Mouse (Mus musculus) layer of hippocampus, adult 8-10 months (tissue): ENCODE measurements around the gene Fbxo6. TPM values are rescaled to one million over a fixed set of nuclear protein-coding genes. Genes with fewer than 3 reads are reported as not detected.
"Not testable (repeated sequence)": the region's sequence is repeated elsewhere in the genome, so short reads cannot be mapped to it uniquely, and the experiment has no call there.

Experiments used
- DNase-seq, 2 experiments: peaks; one replicate each; pipeline ENCODE4 v3.0.0; 2022; ENCODE audit warnings: low spot score in 2 of 2
- total RNA-seq, 4 experiments: library from RNA; stranded (reverse); gene quantifications; 2 replicates each; pipeline ENCODE4 v1.2.4; 2022

Gene Fbxo6
- total RNA-seq, 4 experiments from 2014 or later, result 29.4 to 34.0 (median 31.1) TPM

DNA sequence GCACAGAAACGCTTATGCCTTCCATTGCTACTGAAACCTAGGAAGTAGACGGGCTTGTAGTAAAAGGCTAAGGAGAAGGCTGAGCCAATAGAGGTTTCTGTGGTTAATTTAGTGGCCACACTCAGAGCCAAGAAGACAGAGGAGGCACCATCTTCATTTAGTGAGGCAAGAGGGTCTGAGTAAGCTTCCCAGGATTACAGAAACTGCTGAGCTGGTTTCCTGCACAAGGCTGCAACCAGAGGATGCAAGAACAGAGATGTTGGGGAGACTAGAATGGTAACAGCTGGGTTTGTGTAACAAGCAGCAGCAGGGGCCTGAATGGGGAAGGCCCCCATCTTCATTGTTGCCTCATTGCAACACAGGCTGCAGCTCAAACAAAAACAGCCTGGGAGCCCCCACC lies 23.3 kb downstream of the Fbxo6 start:
- no peak for DNase-seq

- no peak for DNase-seq
Measured at GRCm38 (mm10) chr4:148128241-148128640, 23.7 kb downstream of the Fbxo6 start.

GRCm38 (mm10) chr4:148122694-148123066 lies 29.3 kb downstream of the Fbxo6 start:
- DNase-seq, result no peak

GRCm38 (mm10) chr4:148121982-148122693 lies 29.8 kb downstream of the Fbxo6 start:
- no peak for DNase-seq

- DNase-seq, result peak; percentile 45 to 75
Measured at GRCm38 (mm10) chr4:148121362-148121761, 30.6 kb downstream of the Fbxo6 start.

- DNase-seq, result no peak
Measured at GRCm38 (mm10) chr4:148120555-148120954, 31.4 kb downstream of the Fbxo6 start.

- not testable (repeated sequence) for DNase-seq
Measured at GRCm38 (mm10) chr4:148119578-148119977, 32.4 kb downstream of the Fbxo6 start.

GRCm38 (mm10) chr4:148117392-148117791 lies 34.5 kb downstream of the Fbxo6 start:
- no peak for DNase-seq

GRCm38 (mm10) chr4:148116657-148117056 lies 35.3 kb downstream of the Fbxo6 start:
- DNase-seq, result no peak

GRCm38 (mm10) chr4:148115467-148115866 lies 36.5 kb downstream of the Fbxo6 start:
- DNase-seq, result no peak

GRCm38 (mm10) chr4:148114758-148115391 lies 37.1 kb downstream of the Fbxo6 start:
- DNase-seq, result peak; percentile 75 to 78

DNA sequence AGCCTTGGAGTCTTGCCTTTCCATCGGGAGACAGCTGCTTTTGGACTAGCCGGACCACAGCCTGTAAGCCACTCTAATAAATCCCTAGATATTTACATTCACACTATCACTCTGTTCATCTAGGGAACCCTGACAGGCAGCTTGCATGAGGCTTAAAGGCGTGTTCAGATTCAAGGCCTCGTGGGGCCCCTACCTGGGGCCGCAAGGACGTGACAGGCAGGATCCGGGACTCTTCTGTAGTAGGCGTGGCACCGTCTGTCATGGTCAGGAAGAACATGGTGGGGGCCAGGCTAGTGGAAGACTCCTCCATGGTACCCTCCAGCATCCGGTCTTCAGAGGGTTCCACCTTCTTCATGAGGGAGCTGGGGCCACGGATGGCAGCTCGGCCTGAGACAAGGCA lies 39.4 kb downstream of the Fbxo6 start:
- DNase-seq, result no peak

- DNase-seq, result no peak
Measured at GRCm38 (mm10) chr4:148109215-148109614, 42.7 kb downstream of the Fbxo6 start.

DNA sequence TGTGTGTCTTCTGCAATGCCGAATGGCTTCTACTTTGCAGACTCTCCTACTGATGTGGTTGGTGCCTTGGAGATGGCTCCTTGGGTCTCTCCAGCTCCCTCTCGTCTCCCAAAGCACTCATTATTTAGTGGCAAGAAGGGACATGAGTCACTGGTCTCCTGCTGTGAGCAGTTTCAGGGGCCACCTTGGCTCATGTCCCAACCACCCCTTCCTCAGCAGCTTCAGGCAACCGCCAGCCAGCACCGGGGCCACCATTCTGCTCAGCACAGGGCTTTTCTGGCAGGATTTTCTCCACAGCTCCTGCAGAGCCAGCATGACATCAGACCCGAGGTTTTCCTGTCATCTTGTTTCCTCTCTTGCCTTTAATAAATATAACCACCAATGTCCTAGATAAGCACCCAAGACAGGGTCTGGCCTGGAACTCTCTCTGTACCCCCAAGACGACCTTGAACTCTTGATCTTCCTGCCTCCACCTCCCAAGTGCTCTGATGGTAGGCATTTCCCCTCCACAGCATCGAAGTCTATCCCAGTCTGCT lies 43.3 kb downstream of the Fbxo6 start:
- no peak for DNase-seq

- no peak for DNase-seq
Measured at GRCm38 (mm10) chr4:148107621-148108291, 44.2 kb downstream of the Fbxo6 start.

DNA sequence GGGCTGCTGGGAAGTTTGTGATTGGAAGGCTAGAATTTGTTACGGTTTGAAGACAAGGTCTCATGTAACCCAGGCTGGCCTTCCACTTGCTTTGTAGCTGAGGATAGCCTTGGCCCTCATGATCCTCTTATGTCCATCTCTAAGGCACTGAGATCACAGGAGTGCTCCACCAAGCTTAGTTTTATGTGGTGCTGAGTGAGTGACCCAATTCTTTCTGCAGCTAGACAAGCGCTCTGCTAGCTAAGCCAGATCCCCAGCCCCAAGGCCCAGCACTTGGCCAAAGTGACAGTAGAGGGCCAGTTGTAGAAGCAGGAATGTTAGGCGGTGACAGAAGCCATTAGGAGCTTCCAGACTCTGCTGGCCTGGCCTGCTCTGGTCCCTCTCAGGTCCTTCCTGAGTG lies 47.8 kb downstream of the Fbxo6 start:
- DNase-seq, result no peak

- DNase-seq, result peak; percentile 73
Measured at GRCm38 (mm10) chr4:148101801-148102527, 50.0 kb downstream of the Fbxo6 start.

GRCm38 (mm10) chr4:148098666-148099065 lies 53.3 kb downstream of the Fbxo6 start:
- DNase-seq, result no peak

GRCm38 (mm10) chr4:148097936-148098335 lies 54.0 kb downstream of the Fbxo6 start:
- DNase-seq, result no peak
